Mouse (Mus musculus): ENCODE measurements around the gene Rin1.

- TF ChIP-seq CTCF (conservative IDR thresholded peaks at IDR 0.05 in 1 of 2, IDR thresholded peaks at IDR 0.05 in 1 of 2; ENCODE audit: low read depth in 2 of 2, low read length in 2 of 2) (no peak), MEF2A (IDR thresholded peaks at IDR 0.05; ENCODE audit: borderline replicate concordance, low read depth, low read length) (no peak), TBP (conservative IDR thresholded peaks at IDR 0.05; ENCODE audit: low read depth, low read length) (no peak), E2F4 (IDR thresholded peaks at IDR 0.05; ENCODE audit: insufficient replicate concordance, low read depth, low read length) (no peak), POLR2A (IDR thresholded peaks at IDR 0.05; ENCODE audit: low read depth, low read length) (no peak), NRF1 (IDR thresholded peaks at IDR 0.05; ENCODE audit: low read depth, low read length) (no peak), RAD21 (IDR thresholded peaks at IDR 0.05; ENCODE audit: low read depth, low read length) (no peak), KAT2A (IDR thresholded peaks at IDR 0.05; ENCODE audit: insufficient replicate concordance, low read length) (no peak), TCF12 (IDR thresholded peaks at IDR 0.05; ENCODE audit: low read depth, low read length) (no peak), EP300 (IDR thresholded peaks at IDR 0.05; ENCODE audit: low read length) (no peak)
These were observed 2.6 kb downstream of the Rin1 start for GRCm38 (mm10) chr19:5052853-5053252.

Measured in CH12.LX (cell line).